8 mouse cellular contexts compared by ENCODE assay signal in the genomic region with DNA sequence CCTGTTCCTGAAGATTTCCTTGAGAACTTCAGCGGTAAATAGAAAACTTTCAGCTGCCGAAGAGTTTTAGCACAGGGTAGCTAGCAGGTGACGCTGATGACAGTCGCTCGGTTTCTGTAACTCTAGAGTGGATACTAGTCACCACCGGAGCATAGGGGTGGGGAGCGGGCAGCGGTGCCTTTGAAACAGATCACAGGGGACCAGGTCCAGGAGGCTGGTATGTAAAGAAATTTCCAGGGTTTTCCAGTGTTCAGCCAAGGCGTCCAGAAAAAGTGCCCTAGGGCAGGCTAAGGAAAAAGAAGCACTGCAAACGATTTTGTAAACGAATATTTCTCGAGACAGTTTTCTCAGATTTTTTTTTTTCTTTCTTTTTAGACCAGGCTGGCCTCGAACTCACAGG. TPM values are rescaled to one million over a fixed set of nuclear protein-coding genes. Genes with fewer than 3 reads are reported as not detected.
DNase-seq lines count a peak whose midpoint lies in the region; ATAC-seq and TF ChIP-seq lines count a peak whose summit lies in the region.

A gene (plus strand): TSS at position 162 of the 400 bp plus-strand sequence.

- peak; percentile 16 for DNase-seq in kidney, adult 11 months
- DNase-seq in kidney, postnatal 4 days, result no peak
- DNase-seq in Patski (ENCODE audit: low read depth, low spot score), result no peak
- DNase-seq in gastrocnemius, adult 18-20 months (ENCODE audit: low spot score), result no peak
- no peak for DNase-seq in liver, embryonic 14.5 days (ENCODE audit: low read depth in 3 of 3, low spot score in 3 of 3)
- DNase-seq in yolk sac, embryonic 10.5 days (ENCODE audit: low spot score), result no peak
- DNase-seq in ovary, postnatal 10 days (ENCODE audit: low spot score), result no peak

- H3K9me3 ChIP-seq in hindbrain, embryonic 13.5 days, result no peaks in the 10 kb centered on the region
- H3K9me3 ChIP-seq in liver, embryonic 14.5 days (ENCODE audit: control insufficient read depth, low read length), result no peaks in the 10 kb centered on the region

- no peak for TF ChIP-seq CTCF in Patski (IDR thresholded peaks at IDR 0.05)
- TF ChIP-seq CTCF in liver, embryonic 14.5 days (IDR thresholded peaks at IDR 0.05; ENCODE audit: low read depth), result no peak

- peaks cover 19% of the 10 kb centered on the region for H3K36me3 ChIP-seq in hindbrain, embryonic 13.5 days
- peaks cover 13% of the 10 kb centered on the region for H3K36me3 ChIP-seq in liver, embryonic 14.5 days (replicated peaks; ENCODE audit: control insufficient read depth, insufficient read depth, low read depth)

- peak within 1 kb of the TSS; percentile 96 for H3K9ac ChIP-seq in hindbrain, embryonic 13.5 days
- H3K9ac ChIP-seq in liver, embryonic 14.5 days (replicated peaks), result peak within 1 kb of the TSS; percentile 91

- H3K4me2 ChIP-seq in hindbrain, embryonic 13.5 days, result peak within 1 kb of the TSS; percentile 86
- peak within 1 kb of the TSS; percentile 98 for H3K4me2 ChIP-seq in liver, embryonic 14.5 days (ENCODE audit: low read depth)

- no peak for TF ChIP-seq EP300 in liver, embryonic 14.5 days (IDR thresholded peaks at IDR 0.05; ENCODE audit: low read depth)

- in situ Hi-C loops in Patski (cut with MboI; ENCODE audit: low pct_unique_long_range_greater_than_20kb), result loop anchor here (10.0 kb wide), 1 partner anchor 140 kb away; no protein-coding TSS in a partner anchor

- H3K27me3 ChIP-seq in Patski, result no peaks in the 10 kb centered on the region
- H3K27me3 ChIP-seq in hindbrain, embryonic 13.5 days, result 0 out of 2 replicates have a peak, but pooled peaks cover 4% of the 10 kb centered on the region
- no peaks in the 10 kb centered on the region for H3K27me3 ChIP-seq in liver, embryonic 14.5 days (ENCODE audit: control insufficient read depth, insufficient read depth, low read length)

- POLR2A ChIA-PET in Patski (lab: Charles Lee), result no interaction called here

- no peak for ATAC-seq in Patski
- no peak for ATAC-seq in hindbrain, embryonic 13.5 days (ENCODE audit: low FRiP score)
- no peak for ATAC-seq in liver, embryonic 14.5 days (ENCODE audit: insufficient read depth)

- 39% methylated on average over 13 of the region's 13 CpGs for WGBS in hindbrain, embryonic 13.5 days
- 46% methylated on average over 13 of the region's 13 CpGs for WGBS in liver, embryonic 14.5 days (ENCODE audit: insufficient replicate concordance)

- peak within 1 kb of the TSS; percentile 95 for H3K4me3 ChIP-seq in hindbrain, embryonic 13.5 days
- peak within 1 kb of the TSS; percentile 82 to 83 for H3K4me3 ChIP-seq in liver, embryonic 14.5 days (ENCODE audit: insufficient read depth in 1 of 2, low read depth in 2 of 2, low read length in 2 of 2)

- peaks cover 21% of the 10 kb centered on the region for H3K4me1 ChIP-seq in hindbrain, embryonic 13.5 days (replicated peaks)
- H3K4me1 ChIP-seq in liver, embryonic 14.5 days (replicated peaks; ENCODE audit: control insufficient read depth in 2 of 2, insufficient read depth in 2 of 2, low read length in 1 of 2), result peaks cover 2 to 11% of the 10 kb centered on the region in 2 experiments

- peak within 1 kb of the TSS; percentile 96 for H3K27ac ChIP-seq in hindbrain, embryonic 13.5 days
- H3K27ac ChIP-seq in liver, embryonic 14.5 days, result peak within 1 kb of the TSS; percentile 70

- CTCF ChIA-PET in Patski (lab: Charles Lee), result no interaction called here

RNA-seq across cellular contexts. Expression of the gene that starts here (rescaled TPM):
- polyA plus RNA-seq in Patski (2021), result 29.1 TPM
- 10 to 100 TPM; 19.0 to 20.8 TPM for total RNA-seq in gastrocnemius, adult 18-20 months (2021)
- 13.8 and 15.7 TPM in 2 replicates for polyA plus RNA-seq in hindbrain, embryonic 13.5 days (2015; fragmentation: Nextera tagmentation; extraction: Ambion mirVana)
- 7.1 and 8.0 TPM in 2 replicates for polyA plus RNA-seq in liver, embryonic 14.5 days (2012; rRNA removed)
- 9.6 and 10.0 TPM in 2 replicates for polyA plus RNA-seq in liver, embryonic 14.5 days (2014; fragmentation: Nextera tagmentation; extraction: Ambion mirVana)
